Mouse (Mus musculus): ENCODE results near the gene Ces2h.
"Not testable (repeated sequence)": the region's sequence is repeated elsewhere in the genome, so short reads cannot be mapped to it uniquely, and the experiment has no call there.

Ces2h gene

DNA sequence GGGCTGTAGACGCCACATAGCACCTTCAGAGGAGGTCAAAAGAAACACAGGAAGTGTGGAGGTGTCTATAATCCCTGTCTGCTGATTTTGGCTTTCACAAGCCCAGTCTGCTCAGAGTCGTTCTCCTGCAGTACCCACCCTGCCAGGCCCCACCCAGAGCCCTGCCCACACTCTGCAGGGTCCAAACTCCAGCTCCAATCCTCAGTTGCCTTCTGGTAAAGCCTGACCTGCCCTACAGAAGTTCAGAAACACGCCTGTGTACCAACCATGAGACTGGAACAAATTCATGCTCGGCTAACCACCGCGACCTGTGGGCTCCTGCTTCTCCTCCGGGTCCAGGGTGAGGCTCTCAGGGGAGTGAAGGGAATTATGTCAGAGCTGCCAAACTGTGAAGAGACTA is at the start of gene Ces2h:
Ces2h (plus strand) TSS at position 268 of the 400 bp plus-strand sequence.
- DNase-seq (ENCODE audit: low spot score) = no peak

- peak; percentile 18 for DNase-seq (ENCODE audit: low spot score)
These were observed 39.1 kb upstream of the Ces2h start, which contains the start of gene Ces2g for GRCm38 (mm10) chr8:104961537-104961961. TSS of gene Ces2g (plus strand) at chr8:104961718.

GRCm38 (mm10) chr8:104962229-104962901 is 38.3 kb upstream of the Ces2h start:
- no peak for DNase-seq (ENCODE audit: low spot score)

GRCm38 (mm10) chr8:104963375-104963894 is 37.2 kb upstream of the Ces2h start:
- DNase-seq (ENCODE audit: low spot score) = no peak

DNA sequence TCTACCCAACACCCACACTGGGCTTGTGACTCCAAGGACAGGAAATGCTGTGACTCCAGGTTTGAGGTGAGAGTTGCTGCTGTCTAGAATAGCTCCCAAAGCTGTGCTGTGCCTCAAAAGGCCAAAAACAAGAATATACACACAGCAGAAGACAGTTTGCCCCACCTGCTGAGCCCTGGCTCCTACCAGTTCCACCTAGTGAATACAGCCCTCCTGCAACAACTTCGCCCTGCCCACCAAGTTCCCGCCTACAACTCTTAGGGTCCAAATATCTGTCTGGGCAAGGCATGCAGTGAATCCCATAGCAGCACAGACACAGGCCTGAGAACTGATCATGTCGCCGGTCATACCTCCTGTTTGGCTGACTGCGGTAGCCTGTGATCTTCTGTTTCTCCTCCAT is 16.5 kb upstream of the Ces2h start:
- no peak for DNase-seq (ENCODE audit: low spot score)

DNA sequence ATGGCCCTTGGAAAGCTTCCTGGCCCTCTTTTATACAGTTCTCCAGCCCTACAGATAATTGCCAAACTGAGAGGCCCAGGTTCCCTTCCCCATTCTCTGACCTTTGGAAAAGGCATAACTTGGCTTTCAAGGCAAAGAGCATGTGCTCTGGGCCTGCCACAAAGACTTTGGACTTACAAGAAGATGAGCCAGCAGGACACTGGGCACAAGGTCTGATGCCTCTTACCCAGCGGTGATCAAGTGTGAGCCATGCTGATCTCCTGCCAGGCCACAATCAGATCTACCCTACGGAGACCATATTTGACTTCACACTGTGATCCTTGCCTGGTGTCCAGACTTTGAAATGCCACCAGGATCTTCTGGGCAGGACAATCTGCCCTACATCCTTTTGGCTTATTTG is 15.7 kb upstream of the Ces2h start:
- no peak for DNase-seq (ENCODE audit: low spot score)

GRCm38 (mm10) chr8:104998191-104998590 is 2.5 kb upstream of the Ces2h start:
- no peak for DNase-seq (ENCODE audit: low spot score)

DNA sequence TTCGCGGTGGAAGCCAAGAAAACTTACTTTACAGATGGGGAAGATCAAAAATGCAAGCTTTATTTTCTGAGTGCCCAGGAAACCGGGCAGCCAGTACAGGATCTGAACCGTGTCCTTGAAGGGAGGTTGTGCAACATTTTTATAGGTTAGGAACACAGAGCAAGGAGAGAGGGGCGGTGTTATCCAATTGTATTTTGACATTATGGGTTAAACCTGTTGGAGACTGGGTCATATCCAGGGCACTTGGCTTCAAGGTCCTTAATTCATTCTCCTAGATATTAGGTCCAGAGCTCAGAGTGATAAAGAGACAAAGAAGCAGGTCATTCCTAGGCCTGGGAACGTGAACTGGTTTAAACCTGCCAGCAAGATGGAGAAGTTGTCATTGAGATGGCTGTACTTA is 1.5 kb upstream of the Ces2h start:
- DNase-seq (ENCODE audit: low spot score) = no peak

DNA sequence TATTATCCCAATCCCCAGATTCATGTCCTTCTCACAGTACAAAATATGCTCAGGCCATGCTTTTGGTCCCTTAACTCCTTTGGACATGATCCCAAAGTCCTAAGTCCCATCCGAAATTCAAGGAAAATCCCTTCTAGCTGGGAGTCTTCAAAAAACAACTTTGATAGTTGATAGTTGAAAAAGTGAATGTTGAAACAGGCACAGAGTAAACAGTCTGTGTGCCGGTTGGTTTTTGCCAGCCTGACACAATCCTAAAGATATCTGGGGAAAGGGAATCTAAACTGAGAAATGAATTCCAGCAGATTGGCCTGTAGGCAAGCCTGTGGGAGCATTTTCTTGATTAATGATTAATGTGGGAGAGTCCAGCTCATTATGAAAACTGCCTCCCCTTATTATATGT is 9.3 kb downstream of the Ces2h start:
- DNase-seq (ENCODE audit: low spot score) = no peak

- DNase-seq (ENCODE audit: low spot score) = no peak
These were observed 10.5 kb downstream of the Ces2h start for GRCm38 (mm10) chr8:105011136-105011535.

DNA sequence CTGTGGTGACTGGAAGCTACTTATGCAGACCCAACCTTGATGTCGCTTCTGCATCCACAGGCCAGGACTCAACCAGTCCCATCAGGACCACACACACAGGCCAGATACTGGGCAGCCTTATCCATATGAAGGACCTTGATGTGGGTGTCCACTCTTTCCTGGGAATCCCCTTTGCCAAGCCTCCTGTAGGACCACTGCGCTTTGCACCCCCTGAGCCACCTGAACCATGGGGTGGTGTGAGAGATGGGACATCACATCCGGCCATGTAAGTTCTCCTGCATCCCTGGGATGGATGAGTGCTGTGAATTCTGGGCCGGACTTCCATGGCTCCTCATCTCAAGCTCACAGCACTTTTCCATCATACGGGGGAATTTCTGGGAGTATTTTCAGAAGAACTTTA is 13.7 kb downstream of the Ces2h start:
- DNase-seq (ENCODE audit: low spot score) = no peak

- no peak for DNase-seq (ENCODE audit: low spot score)
These were observed 21.3 kb downstream of the Ces2h start for GRCm38 (mm10) chr8:105021954-105022353.

DNA sequence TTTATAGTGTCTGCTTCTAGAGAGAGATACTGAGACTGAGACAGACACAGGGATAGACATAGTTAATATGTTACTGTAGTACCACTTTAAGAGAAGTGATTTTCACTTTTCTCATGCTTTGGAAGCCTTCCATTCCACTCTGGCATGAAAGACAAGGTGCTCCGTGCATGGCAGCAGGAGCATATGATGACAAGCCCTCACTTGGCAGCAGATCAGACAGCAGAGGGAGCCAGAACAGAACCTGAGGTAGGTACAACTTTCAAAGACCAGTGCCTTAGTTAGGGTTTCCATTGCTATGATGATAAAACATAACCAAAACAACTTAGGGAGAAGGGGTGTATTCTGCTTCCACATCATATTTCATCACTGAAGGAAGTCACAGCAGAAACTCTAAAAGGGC is 22.4 kb downstream of the Ces2h start:
- DNase-seq (ENCODE audit: low spot score) = no peak

DNA sequence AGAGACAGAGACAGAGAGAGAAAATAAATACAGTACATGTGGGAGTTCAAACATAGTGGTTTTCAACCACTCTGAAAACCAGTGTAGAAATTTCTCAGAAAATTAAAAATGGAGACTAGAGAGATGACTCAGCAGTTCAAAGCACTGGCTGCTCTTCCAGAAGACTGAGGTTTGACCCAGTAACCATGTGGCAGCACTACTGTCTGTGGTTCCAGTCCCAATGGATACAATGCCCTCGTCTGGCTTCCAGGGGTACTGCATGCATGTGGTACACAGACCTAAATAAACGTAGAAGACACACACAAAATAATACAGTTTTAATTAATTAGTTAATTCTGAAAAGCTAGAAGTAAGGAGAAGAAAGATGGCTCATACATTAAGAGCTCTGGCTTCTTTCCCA is 24.4 kb downstream of the Ces2h start:
- no peak for DNase-seq (ENCODE audit: low spot score)

GRCm38 (mm10) chr8:105043510-105043909 is 42.9 kb downstream of the Ces2h start:
- DNase-seq (ENCODE audit: low spot score) = no peak

DNA sequence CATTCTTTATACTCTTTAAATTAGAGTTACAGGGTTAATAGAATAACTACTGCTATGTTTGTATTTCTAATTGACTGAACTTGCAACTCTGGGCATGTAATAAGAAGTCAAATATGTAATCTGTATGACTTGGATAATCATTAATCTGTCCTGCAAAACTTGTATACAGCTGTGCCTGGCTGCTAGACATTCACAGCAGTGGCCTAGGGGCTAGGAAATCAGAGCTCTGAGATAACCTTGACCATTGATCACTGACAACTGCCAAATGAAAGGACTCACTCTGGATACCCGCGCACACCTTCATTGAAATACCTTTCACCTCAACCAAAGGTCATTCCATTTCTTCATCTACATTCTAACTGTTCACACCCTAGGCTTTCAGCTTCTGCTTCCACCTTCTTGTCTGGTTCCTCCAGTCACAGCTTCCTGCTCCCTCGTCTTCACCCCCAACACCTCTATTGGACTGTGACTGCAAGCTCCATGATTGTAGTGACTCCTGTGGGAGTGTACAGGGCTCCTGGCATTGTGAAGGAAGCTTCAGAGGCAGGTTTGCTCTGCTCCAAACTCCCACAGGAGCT is 45.3 kb downstream of the Ces2h start:
- DNase-seq (ENCODE audit: low spot score) = no peak

- DNase-seq (ENCODE audit: low spot score) = no peak
These were observed 47.8 kb downstream of the Ces2h start, which contains the start of gene Ces3a for GRCm38 (mm10) chr8:105048371-105048854. TSS of gene Ces3a (plus strand) at chr8:105048601.

- no peak for DNase-seq (ENCODE audit: low spot score)
These were observed 55.6 kb downstream of the Ces2h start for GRCm38 (mm10) chr8:105056211-105056610.

DNA sequence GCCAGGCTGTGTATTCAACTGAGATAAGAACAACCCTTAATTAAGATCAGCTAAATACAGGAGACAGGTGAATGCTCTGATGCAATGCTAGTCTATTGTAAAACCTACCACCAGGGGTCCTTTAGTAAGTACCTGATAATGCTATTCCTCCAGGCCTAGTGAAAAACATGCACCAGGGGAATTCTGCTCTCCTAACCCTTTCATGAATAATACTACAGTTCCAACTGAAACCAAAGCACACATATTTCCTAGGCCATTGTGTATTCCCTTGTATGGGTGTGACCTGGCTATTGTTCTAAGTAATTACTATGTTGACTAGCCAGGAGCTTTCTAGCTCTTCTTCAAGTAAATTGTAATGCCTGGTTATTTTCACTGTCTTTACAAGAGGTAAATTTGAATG is 59.4 kb downstream of the Ces2h start:
- no peak for DNase-seq (ENCODE audit: low spot score)

- DNase-seq (ENCODE audit: low spot score) = peak; percentile 15
These were observed 66.1 kb downstream of the Ces2h start for GRCm38 (mm10) chr8:105066761-105067160.

- DNase-seq (ENCODE audit: low spot score) = not testable (repeated sequence)
These were observed 67.3 kb downstream of the Ces2h start for GRCm38 (mm10) chr8:105067905-105068304.

DNA sequence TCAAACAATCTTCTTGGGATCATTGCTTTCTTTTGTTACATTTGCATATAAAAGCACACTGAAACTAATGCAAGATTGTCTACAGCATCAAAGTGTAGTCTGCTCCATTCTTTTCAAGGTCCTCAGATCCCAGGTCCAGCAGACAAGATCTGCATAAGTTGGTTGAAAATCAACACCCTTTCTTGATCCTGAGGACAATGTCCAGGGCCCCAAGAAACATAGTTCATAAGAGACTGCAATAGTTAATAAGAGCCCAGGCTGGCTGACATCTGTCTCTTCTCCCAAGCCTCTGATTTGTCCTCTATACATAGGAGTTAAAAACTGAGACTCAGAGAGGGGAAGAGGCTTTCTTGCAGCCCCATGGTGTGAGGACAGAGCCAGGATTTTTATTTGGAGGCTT is 68.3 kb downstream of the Ces2h start:
- no peak for DNase-seq (ENCODE audit: low spot score)

All from testis, postnatal 14 days (tissue).